Mouse (Mus musculus): ENCODE measurements at regions not wholly inside any gene's neighbourhood (a gene's known extent, or its start where the extent isn't known, plus 50 kb on each side); places are given as distances from the start of the nearest gene placed in this dataset.

- Histone ChIP-seq H3K27ac (ENCODE audit: control insufficient read depth, insufficient read depth, low read length) (no peak overlapping the region), H3K4me1 (replicated peaks; ENCODE audit: control insufficient read depth, insufficient read depth, low read length) (no peaks in the 10 kb centered on the region), H3K27me3 (ENCODE audit: control insufficient read depth, insufficient read depth, low read length) (no peaks in the 10 kb centered on the region), H3K4me3 (ENCODE audit: control insufficient read depth, insufficient read depth, low read length) (no peak overlapping the region), H3K36me3 (ENCODE audit: control insufficient read depth, insufficient read depth, low read length) (no peaks in the 10 kb centered on the region)
- no peak for DNase-seq
- WGBS = 61% methylated on average over 2 of the region's 2 CpGs
- TF ChIP-seq POLR2A (IDR thresholded peaks at IDR 0.05; ENCODE audit: control insufficient read depth, extremely low read depth, insufficient read depth, low read length, poor library complexity) (no peak), CTCF (IDR thresholded peaks at IDR 0.05; ENCODE audit: borderline replicate concordance, control insufficient read depth, extremely low read depth, insufficient read depth, low read length, poor library complexity) (no peak)
Measured at GRCm38 (mm10) chr5:74920939-74921338, 123.6 kb downstream of the Chic2 start.

GRCm38 (mm10) chr5:74920490-74920889, 124.1 kb downstream of the Chic2 start:
- Histone ChIP-seq H3K27me3 (ENCODE audit: control insufficient read depth, insufficient read depth, low read length) (no peaks in the 10 kb centered on the region), H3K4me3 (ENCODE audit: control insufficient read depth, insufficient read depth, low read length) (no peak overlapping the region), H3K4me1 (replicated peaks; ENCODE audit: control insufficient read depth, insufficient read depth, low read length) (no peaks in the 10 kb centered on the region), H3K27ac (ENCODE audit: control insufficient read depth, insufficient read depth, low read length) (no peak overlapping the region), H3K36me3 (ENCODE audit: control insufficient read depth, insufficient read depth, low read length) (no peaks in the 10 kb centered on the region)
- TF ChIP-seq POLR2A (IDR thresholded peaks at IDR 0.05; ENCODE audit: control insufficient read depth, extremely low read depth, insufficient read depth, low read length, poor library complexity) (no peak), CTCF (IDR thresholded peaks at IDR 0.05; ENCODE audit: borderline replicate concordance, control insufficient read depth, extremely low read depth, insufficient read depth, low read length, poor library complexity) (no peak)
- WGBS = 82% methylated on average over 5 of the region's 5 CpGs
- DNase-seq = no peak

GRCm38 (mm10) chr5:74905504-74906061, 139.0 kb downstream of the Chic2 start:
- 52% methylated on average over 7 of the region's 7 CpGs for WGBS
- no peak for DNase-seq
- Histone ChIP-seq H3K36me3 (ENCODE audit: control insufficient read depth, insufficient read depth, low read length) (no peaks in the 10 kb centered on the region), H3K27ac (ENCODE audit: control insufficient read depth, insufficient read depth, low read length) (no peak overlapping the region), H3K4me1 (replicated peaks; ENCODE audit: control insufficient read depth, insufficient read depth, low read length) (no peaks in the 10 kb centered on the region), H3K27me3 (ENCODE audit: control insufficient read depth, insufficient read depth, low read length) (no peaks in the 10 kb centered on the region), H3K4me3 (ENCODE audit: control insufficient read depth, insufficient read depth, low read length) (no peak overlapping the region)
- TF ChIP-seq POLR2A (IDR thresholded peaks at IDR 0.05; ENCODE audit: control insufficient read depth, extremely low read depth, insufficient read depth, low read length, poor library complexity) (no peak), CTCF (IDR thresholded peaks at IDR 0.05; ENCODE audit: borderline replicate concordance, control insufficient read depth, extremely low read depth, insufficient read depth, low read length, poor library complexity) (no peak)

- WGBS = 75% methylated on average over 7 of the region's 7 CpGs
- no peaks in the 10 kb centered on the region for H3K27me3 ChIP-seq (ENCODE audit: control insufficient read depth, insufficient read depth, low read length)
- H3K27ac ChIP-seq (ENCODE audit: control insufficient read depth, insufficient read depth, low read length) = no peak overlapping the region
- no peak for DNase-seq
- no peak for TF ChIP-seq POLR2A (IDR thresholded peaks at IDR 0.05; ENCODE audit: control insufficient read depth, extremely low read depth, insufficient read depth, low read length, poor library complexity)
- no peak for TF ChIP-seq CTCF (IDR thresholded peaks at IDR 0.05; ENCODE audit: borderline replicate concordance, control insufficient read depth, extremely low read depth, insufficient read depth, low read length, poor library complexity)
- H3K36me3 ChIP-seq (ENCODE audit: control insufficient read depth, insufficient read depth, low read length) = no peaks in the 10 kb centered on the region
- no peaks in the 10 kb centered on the region for H3K4me1 ChIP-seq (replicated peaks; ENCODE audit: control insufficient read depth, insufficient read depth, low read length)
- H3K4me3 ChIP-seq (ENCODE audit: control insufficient read depth, insufficient read depth, low read length) = no peak overlapping the region
Measured at GRCm38 (mm10) chr5:74904927-74905503, 139.6 kb downstream of the Chic2 start.

GRCm38 (mm10) chr5:74904327-74904726, 140.2 kb downstream of the Chic2 start:
- Histone ChIP-seq H3K27me3 (ENCODE audit: control insufficient read depth, insufficient read depth, low read length) (no peaks in the 10 kb centered on the region), H3K36me3 (ENCODE audit: control insufficient read depth, insufficient read depth, low read length) (no peaks in the 10 kb centered on the region), H3K4me3 (ENCODE audit: control insufficient read depth, insufficient read depth, low read length) (no peak overlapping the region), H3K4me1 (replicated peaks; ENCODE audit: control insufficient read depth, insufficient read depth, low read length) (no peaks in the 10 kb centered on the region), H3K27ac (ENCODE audit: control insufficient read depth, insufficient read depth, low read length) (no peak overlapping the region)
- no peak for DNase-seq
- 80% methylated on average over 3 of the region's 3 CpGs for WGBS
- TF ChIP-seq POLR2A (IDR thresholded peaks at IDR 0.05; ENCODE audit: control insufficient read depth, extremely low read depth, insufficient read depth, low read length, poor library complexity) (no peak), CTCF (IDR thresholded peaks at IDR 0.05; ENCODE audit: borderline replicate concordance, control insufficient read depth, extremely low read depth, insufficient read depth, low read length, poor library complexity) (no peak)

- Histone ChIP-seq H3K4me3 (ENCODE audit: control insufficient read depth, insufficient read depth, low read length) (no peak overlapping the region), H3K4me1 (replicated peaks; ENCODE audit: control insufficient read depth, insufficient read depth, low read length) (no peaks in the 10 kb centered on the region), H3K27ac (ENCODE audit: control insufficient read depth, insufficient read depth, low read length) (no peak overlapping the region), H3K27me3 (ENCODE audit: control insufficient read depth, insufficient read depth, low read length) (no peaks in the 10 kb centered on the region), H3K36me3 (ENCODE audit: control insufficient read depth, insufficient read depth, low read length) (no peaks in the 10 kb centered on the region)
- WGBS = 79% methylated on average over 6 of the region's 6 CpGs
- no peak for DNase-seq
- TF ChIP-seq POLR2A (IDR thresholded peaks at IDR 0.05; ENCODE audit: control insufficient read depth, extremely low read depth, insufficient read depth, low read length, poor library complexity) = no peak
- no peak for TF ChIP-seq CTCF (IDR thresholded peaks at IDR 0.05; ENCODE audit: borderline replicate concordance, control insufficient read depth, extremely low read depth, insufficient read depth, low read length, poor library complexity)
Measured at GRCm38 (mm10) chr5:74903711-74904110, 140.9 kb downstream of the Chic2 start.

Data from thymus, adult 2 months (tissue).